Mouse (Mus musculus) brain, embryonic 14.5 days (tissue): ENCODE data around the gene Psmd2.

Experiments
- CTCF ChIP-seq: fragments of 200-500 bp; IDR thresholded peaks from 2 replicates; pipeline ENCODE4 v1.5.1; 2012; ENCODE audit warnings: inconsistent platforms, mild to moderate bottlenecking, moderate library complexity, borderline replicate concordance; ENCODE audit not compliant: insufficient read depth, insufficient read length; ENCODE audit errors: extremely low read depth
- POLR2A ChIP-seq: fragments of 200-500 bp; IDR thresholded peaks from 2 replicates; pipeline ENCODE4 v1.6.1; 2012; ENCODE audit warnings: mild to moderate bottlenecking, inconsistent platforms, borderline replicate concordance; ENCODE audit not compliant: poor library complexity, insufficient read depth, insufficient read length, severe bottlenecking; ENCODE audit errors: extremely low read depth

DNA sequence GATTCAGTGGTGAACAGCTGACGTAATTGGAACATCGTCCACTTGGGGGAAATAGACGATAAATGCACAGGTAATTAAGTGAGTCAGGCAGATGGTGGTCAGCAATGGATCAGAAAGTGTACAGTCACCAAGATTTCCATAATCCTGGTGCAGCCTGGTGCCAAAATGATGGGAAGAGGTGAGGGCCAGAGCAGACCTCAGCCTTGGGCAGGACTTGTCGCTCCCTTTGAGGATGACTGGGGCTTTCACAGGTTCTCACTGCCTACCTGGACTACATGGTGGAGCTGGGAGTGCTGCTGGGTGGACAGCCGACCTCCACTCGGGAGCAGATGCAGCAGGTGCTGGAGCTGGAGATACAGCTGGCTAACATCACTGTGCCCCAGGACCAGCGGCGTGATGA, 14.0 kb upstream of the Psmd2 start:
- TF ChIP-seq POLR2A = no peak
- TF ChIP-seq CTCF = no peak
